Mouse (Mus musculus) midbrain, embryonic 16.5 days (tissue): ENCODE measurements around the gene Fes. TPM values are rescaled to one million over a fixed set of nuclear protein-coding genes. Genes with fewer than 3 reads are reported as not detected.
"Not testable (repeated sequence)": the region's sequence is repeated elsewhere in the genome, so short reads cannot be mapped to it uniquely, and the experiment has no call there.

Source experiments
- ATAC-seq: fragments of 200-750 bp; cut with Nextera tagmentation; 2 replicates; pipeline ENCODE4 v1.8.0; 2017; ENCODE audit warnings: moderate TSS enrichment
- H3K27ac ChIP-seq: fragments of 300-500 bp; sonication (generic); 2 replicates; pipeline ENCODE4 v1.5.1; 2014; ENCODE audit warnings: mild to moderate bottlenecking, low read length, mixed read lengths
- H3K27me3 ChIP-seq: fragments of 300-500 bp; sonication (generic); 2 replicates; pipeline ENCODE4 v1.6.1; 2014; ENCODE audit warnings: low read depth, low read length, mixed read lengths; ENCODE audit not compliant: control insufficient read depth, insufficient read depth
- H3K36me3 ChIP-seq: fragments of 300-500 bp; sonication (generic); 2 replicates; pipeline ENCODE4 v1.6.1; 2014; ENCODE audit warnings: mild to moderate bottlenecking, low read length, moderate library complexity, mixed read lengths; ENCODE audit not compliant: control insufficient read depth, insufficient read depth
- H3K4me1 ChIP-seq: fragments of 300-500 bp; sonication (generic); 2 replicates; pipeline ENCODE4 v1.6.1; 2014; ENCODE audit warnings: mild to moderate bottlenecking, low read length, mixed read lengths; ENCODE audit not compliant: control insufficient read depth, insufficient read depth
- H3K4me2 ChIP-seq: fragments of 300-500 bp; sonication (generic); 2 replicates; pipeline ENCODE4 v1.6.1; 2014; ENCODE audit warnings: mild to moderate bottlenecking, low read length, mixed read lengths
- H3K4me3 ChIP-seq: fragments of 300-500 bp; sonication (generic); 2 replicates; pipeline ENCODE4 v1.5.1; 2014; ENCODE audit warnings: low read depth, mild to moderate bottlenecking, low read length, moderate library complexity, mixed read lengths
- H3K9ac ChIP-seq: fragments of 300-500 bp; sonication (generic); 2 replicates; pipeline ENCODE4 v1.6.1; 2014; ENCODE audit warnings: low read depth, low read length, mixed read lengths
- H3K9me3 ChIP-seq: fragments of 300-500 bp; sonication (generic); replicated peaks from 2 replicates; pipeline ENCODE4 v1.6.1; 2014; ENCODE audit warnings: mild to moderate bottlenecking, low read length, mixed read lengths; ENCODE audit not compliant: control insufficient read depth, poor library complexity, severe bottlenecking
- WGBS: fragments of 180-500 bp; shearing (Covaris S2); extraction: QIAGEN DNeasy Blood & Tissue Kit; methylation state at CpG from one replicate; pipeline ENCODE4 v1.1.7; 2014; 5-methylcytosine and 5-hydroxymethylcytosine counted together
- polyA plus RNA-seq: library from polyadenylated mRNA; unstranded; fragments of >200 nt; fragmentation: Nextera tagmentation; extraction: Ambion mirVana; gene quantifications from 2 replicates; pipeline ENCODE4 v1.2.1, GENCODE M21; 2015

The Fes gene
- polyA plus RNA-seq, 1 experiment from 2014 or later, result 3.4 TPM

DNA sequence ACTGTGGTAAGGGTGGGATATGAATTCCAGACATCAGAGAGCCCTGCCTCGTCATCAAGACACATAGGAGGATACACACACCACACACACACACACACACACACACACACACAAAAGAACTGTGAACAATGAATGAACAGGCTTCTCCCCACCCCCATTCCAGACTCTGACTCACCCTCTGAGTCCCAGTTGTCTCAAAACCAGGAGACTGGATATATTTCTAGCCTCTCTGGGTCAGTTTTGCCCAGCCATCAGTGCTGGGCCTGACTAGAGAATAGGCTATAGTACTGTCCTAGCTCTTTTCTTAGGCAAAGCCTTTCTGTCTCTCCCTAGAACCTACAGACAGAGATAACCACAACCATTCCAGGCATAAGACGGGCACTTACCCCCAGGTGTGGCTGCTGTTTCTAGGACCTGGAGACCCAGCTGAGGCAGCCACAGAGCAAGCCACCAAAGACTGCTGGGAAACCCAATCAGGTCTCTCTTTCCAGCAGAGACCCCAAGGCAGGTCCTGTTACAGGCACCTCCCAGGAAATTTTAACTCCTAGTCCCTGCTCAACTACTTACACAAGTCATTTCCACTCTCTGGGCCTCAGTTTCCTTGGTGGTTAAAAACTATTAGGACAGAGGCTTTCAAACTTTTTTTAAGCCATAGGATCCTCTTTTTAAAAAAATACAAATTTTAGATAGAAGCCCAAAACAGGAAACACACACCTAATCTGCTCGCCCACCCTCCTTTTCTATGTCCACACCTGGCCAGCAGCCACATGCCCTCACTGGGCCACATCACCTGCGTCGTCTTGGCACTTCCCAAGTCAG, 13.5 kb upstream of the Fes start:
- H3K4me3 ChIP-seq, result peak overlapping the region; percentile 92

DNA sequence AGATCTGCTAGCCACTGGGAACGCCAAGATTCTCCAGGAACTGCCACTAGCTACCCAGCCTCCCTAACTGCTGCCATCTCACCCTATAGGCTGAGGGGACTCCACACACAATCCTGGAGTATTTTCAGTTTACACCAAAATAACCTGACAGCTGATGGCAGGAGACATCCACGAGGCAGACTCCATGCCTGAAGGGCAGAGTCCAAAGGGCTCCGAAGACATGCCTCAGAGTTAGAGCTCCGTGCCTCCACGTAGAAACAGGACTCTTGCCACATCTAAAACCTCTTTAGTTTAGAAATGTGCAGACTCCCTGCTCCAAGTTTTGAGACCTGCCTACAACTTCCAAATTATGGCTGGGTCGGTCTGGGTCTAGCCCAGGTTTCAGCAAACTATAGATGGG, 12.8 kb upstream of the Fes start:
- Histone ChIP-seq H3K9me3 (no peaks in the 10 kb centered on the region), H3K4me2 (no peak overlapping the region), H3K27me3 (0 out of 2 replicates have a peak, but pooled peaks cover 3% of the 10 kb centered on the region), H3K27ac (no peak overlapping the region), H3K4me3 (no peak overlapping the region), H3K4me1 (peaks cover 28% of the 10 kb centered on the region), H3K36me3 (peaks cover 12% of the 10 kb centered on the region; the same call in 1 of the 2 replicates), H3K9ac (peak overlapping the region; percentile 20; the same call in 1 of the 2 replicates)
- ATAC-seq, result no peak
- WGBS, result 86% methylated on average over 6 of the region's 6 CpGs

More for the DNA sequence above, 13.5 kb upstream of the Fes start:
- peaks cover 7% of the 10 kb centered on the region; the same call in 1 of the 2 replicates for H3K36me3 ChIP-seq
- no peaks in the 10 kb centered on the region for H3K9me3 ChIP-seq
- H3K9ac ChIP-seq, result peak overlapping the region; percentile 97
- peak overlapping the region; percentile 79 for H3K27ac ChIP-seq
- H3K4me2 ChIP-seq, result peak overlapping the region; percentile 65
- H3K27me3 ChIP-seq, result peaks cover 3% of the 10 kb centered on the region; the same call in 1 of the 2 replicates
- H3K4me1 ChIP-seq, result peaks cover 28% of the 10 kb centered on the region
- ATAC-seq, result no peak
- WGBS, result 25% methylated on average over 5 of the region's 5 CpGs

DNA sequence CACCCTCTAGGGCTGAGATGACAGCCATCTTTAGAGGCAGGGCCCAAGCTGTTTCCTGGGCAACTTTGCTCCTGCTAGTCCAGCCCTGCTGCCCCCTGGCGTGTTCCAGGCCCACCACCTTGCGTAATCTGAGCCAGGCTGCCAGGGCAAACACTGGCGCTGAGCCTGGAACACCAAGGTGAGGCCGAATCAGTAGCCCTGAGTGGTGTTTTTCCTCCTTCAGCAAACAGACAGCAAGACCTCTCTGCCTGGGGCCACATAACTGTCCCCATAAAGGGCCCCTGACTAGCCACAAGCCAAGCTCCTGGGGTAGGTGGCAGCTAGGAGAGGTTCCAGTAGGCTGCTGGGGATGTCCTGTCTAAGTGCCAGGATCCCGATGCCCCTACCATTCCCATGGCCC, 12.4 kb upstream of the Fes start:
- H3K36me3 ChIP-seq, result peaks cover 16% of the 10 kb centered on the region; the same call in 1 of the 2 replicates
- H3K4me2 ChIP-seq, result no peak overlapping the region
- 0 out of 2 replicates have a peak, but pooled peaks cover 3% of the 10 kb centered on the region for H3K27me3 ChIP-seq
- no peak overlapping the region for H3K27ac ChIP-seq
- peaks cover 28% of the 10 kb centered on the region for H3K4me1 ChIP-seq
- no peaks in the 10 kb centered on the region for H3K9me3 ChIP-seq
- WGBS, result 63% methylated on average over 5 of the region's 5 CpGs
- H3K9ac ChIP-seq, result peak overlapping the region; percentile 20; the same call in 1 of the 2 replicates
- no peak overlapping the region for H3K4me3 ChIP-seq
- no peak for ATAC-seq

DNA sequence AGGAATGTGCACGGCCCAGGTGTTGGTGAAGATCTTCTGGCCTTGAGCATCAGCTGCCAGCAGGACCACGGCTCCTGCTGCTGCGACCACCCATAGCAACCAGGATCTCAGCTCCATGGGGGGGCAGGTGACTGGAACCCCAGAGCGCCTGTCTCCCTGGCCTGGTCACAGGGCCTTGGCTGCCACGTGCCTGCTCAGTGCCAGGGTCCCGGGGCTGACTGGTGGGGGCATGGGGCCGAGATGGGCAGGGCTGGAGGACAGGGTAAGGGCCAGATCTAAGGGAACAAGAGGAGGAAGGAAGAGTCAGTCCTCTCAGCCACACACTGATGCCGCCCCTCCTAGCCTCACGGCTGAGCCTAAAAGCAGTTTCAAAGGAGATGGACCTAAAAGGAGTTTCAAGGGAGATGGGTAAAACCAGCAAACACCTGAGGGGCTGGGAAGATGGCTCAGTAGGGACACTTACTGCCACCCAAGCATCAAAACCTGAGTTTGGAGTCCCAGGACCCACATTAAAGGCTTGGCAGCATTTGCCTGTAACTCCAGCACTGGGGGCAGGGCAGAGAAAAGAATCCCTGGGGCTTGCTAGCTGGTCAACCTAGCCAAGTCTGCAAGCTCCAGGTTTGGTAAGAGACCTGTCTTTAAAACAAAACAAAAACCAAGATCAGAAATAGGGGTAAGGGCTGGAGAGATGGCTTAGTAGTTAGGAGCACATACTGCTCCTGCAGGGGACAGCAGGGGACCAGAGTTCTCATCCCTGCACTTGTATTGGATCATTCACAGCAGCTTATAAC, 11.1 kb upstream of the Fes start:
- WGBS, result 71% methylated on average over 9 of the region's 9 CpGs
- no peak for ATAC-seq
- H3K9me3 ChIP-seq, result no peaks in the 10 kb centered on the region
- H3K4me1 ChIP-seq, result peaks cover 28% of the 10 kb centered on the region
- H3K27ac ChIP-seq, result no peak overlapping the region
- H3K4me3 ChIP-seq, result no peak overlapping the region
- peak overlapping the region; percentile 14; the same call in 1 of the 2 replicates for H3K9ac ChIP-seq
- peaks cover 18% of the 10 kb centered on the region; the same call in 1 of the 2 replicates for H3K36me3 ChIP-seq
- no peaks in the 10 kb centered on the region for H3K27me3 ChIP-seq
- no peak overlapping the region for H3K4me2 ChIP-seq

DNA sequence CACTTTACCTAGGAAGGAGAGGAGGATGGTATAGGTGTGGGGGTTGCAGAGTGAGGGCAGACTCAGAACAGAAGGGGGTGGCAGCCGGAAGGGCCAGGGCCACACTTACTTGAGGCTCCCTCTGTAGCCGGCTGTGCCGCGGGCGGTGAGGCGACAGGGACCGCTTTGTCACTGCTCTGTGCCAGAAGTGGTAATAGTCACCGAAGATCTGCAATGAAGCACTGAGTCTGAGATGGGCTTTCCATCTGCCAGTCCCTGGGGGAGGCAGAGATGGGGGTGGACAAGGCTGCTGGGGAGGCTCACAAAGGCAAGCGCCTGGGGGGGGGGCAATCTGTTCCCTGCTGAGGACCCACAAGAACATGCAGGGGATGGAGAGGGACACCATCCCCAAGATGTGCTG, 10.2 kb upstream of the Fes start:
- Histone ChIP-seq H3K4me2 (no peak overlapping the region), H3K9me3 (no peaks in the 10 kb centered on the region), H3K4me3 (no peak overlapping the region), H3K36me3 (peaks cover 19% of the 10 kb centered on the region; the same call in 1 of the 2 replicates), H3K27me3 (no peaks in the 10 kb centered on the region), H3K9ac (no peak overlapping the region), H3K4me1 (peaks cover 26% of the 10 kb centered on the region), H3K27ac (no peak overlapping the region)
- ATAC-seq, result no peak
- WGBS, result 86% methylated on average over 9 of the region's 9 CpGs

DNA sequence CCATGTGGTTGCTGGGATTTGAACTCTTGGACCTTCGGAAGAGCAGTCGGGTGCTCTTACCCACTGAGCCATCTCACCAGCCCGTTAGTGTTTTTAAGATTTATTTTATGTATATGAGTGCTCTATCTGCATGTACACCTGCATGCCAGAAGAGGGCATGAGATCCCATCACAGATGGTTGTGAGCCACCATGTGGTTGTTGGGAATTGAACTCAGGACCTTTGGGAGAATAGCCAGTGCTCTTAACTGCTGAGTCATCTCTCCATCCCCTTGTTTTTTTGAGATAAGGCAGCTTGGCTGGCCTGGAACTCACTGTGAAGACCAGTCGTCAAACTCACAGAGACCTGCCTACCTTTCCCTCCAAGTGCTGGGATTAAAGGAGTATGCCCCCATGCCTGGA, 8.7 kb upstream of the Fes start:
- not testable (repeated sequence) for H3K27ac ChIP-seq, ATAC-seq, H3K9me3 ChIP-seq, H3K27me3 ChIP-seq, H3K4me2 ChIP-seq, H3K9ac ChIP-seq, H3K4me3 ChIP-seq
- peaks cover 24% of the 10 kb centered on the region for H3K4me1 ChIP-seq
- 92% methylated on average over 4 of the region's 4 CpGs for WGBS
- peaks cover 29% of the 10 kb centered on the region for H3K36me3 ChIP-seq

DNA sequence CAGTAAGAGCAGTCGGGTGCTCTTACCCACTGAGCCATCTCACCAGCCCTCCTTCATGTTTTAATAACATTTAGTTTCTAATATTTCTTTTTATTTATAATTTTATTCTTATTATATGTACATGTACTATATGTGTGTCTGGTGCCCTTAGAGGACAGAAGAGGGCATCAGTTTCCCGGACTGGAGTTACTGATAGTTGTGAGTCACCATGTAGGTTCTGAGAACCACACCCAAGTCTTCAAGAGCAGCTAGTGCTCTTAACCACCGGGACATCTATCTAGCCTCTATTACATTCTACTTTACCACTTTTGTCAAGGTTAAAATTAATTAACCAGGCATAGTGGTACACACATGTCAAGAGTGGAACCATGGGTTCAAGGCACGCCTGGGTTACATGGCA, 6.9 kb upstream of the Fes start:
- no peak overlapping the region for H3K4me2 ChIP-seq
- H3K4me1 ChIP-seq, result peaks cover 7% of the 10 kb centered on the region
- no peak for ATAC-seq
- no peaks in the 10 kb centered on the region for H3K27me3 ChIP-seq
- H3K9me3 ChIP-seq, result no peaks in the 10 kb centered on the region
- no peak overlapping the region for H3K4me3 ChIP-seq
- no peak overlapping the region for H3K9ac ChIP-seq
- no peak overlapping the region for H3K27ac ChIP-seq
- H3K36me3 ChIP-seq, result peaks cover 38% of the 10 kb centered on the region
- WGBS, result 95% methylated on average over 4 of the region's 4 CpGs

DNA sequence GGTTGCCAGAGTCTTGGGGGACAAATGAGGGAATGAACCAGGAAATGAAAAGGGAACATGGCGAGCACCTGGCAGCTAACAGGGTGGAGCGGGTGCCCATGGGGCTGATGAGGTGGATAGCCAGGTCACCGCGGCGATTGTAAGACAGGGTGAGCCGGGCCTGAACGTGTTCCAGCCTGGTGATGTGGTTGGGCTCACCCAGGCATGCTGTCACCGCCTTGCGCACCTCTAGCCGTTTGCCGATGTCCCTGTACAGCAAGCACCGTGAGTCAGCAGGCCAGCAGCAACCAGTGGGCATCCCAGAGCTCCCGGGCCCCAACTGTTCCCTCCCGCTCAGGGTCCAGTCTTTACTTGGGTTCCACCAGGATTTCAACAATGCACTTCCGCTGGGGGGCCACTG, 4.4 kb upstream of the Fes start:
- H3K36me3 ChIP-seq, result peaks cover 38% of the 10 kb centered on the region
- H3K27ac ChIP-seq, result no peak overlapping the region
- H3K4me2 ChIP-seq, result no peak overlapping the region
- peaks cover 5% of the 10 kb centered on the region; the same call in 1 of the 2 replicates for H3K4me1 ChIP-seq
- no peak for ATAC-seq
- H3K9me3 ChIP-seq, result no peaks in the 10 kb centered on the region
- H3K4me3 ChIP-seq, result no peak overlapping the region
- 94% methylated on average over 15 of the region's 15 CpGs for WGBS
- no peaks in the 10 kb centered on the region; the same call in 1 of the 2 replicates for H3K27me3 ChIP-seq
- H3K9ac ChIP-seq, result no peak overlapping the region
